Mouse (Mus musculus): ENCODE measurements around the gene Faf1. TPM values are rescaled to one million over a fixed set of nuclear protein-coding genes. Genes with fewer than 3 reads are reported as not detected.

The Faf1 gene
- total and polyA plus RNA-seq, 3 experiments = 34.9 to 52.8 (median 38.2) TPM

GRCm38 (mm10) chr4:109661183-109661582 is 15.2 kb upstream of the Faf1 start:
- peaks cover 18% of the 10 kb centered on the region for H3K79me2 ChIP-seq (replicated peaks; ENCODE audit: control insufficient read depth, extremely low read depth, insufficient read depth, poor library complexity, severe bottlenecking)
- no peaks in the 10 kb centered on the region for H3K27me3 ChIP-seq (replicated peaks)
- dilution Hi-C loops (cut with MboI; ENCODE audit: extremely low pct_ligation_motif_present, extremely low pct_unique_long_range_greater_than_20kb, low sequenced_read_pairs) = no loop called here
- no peak for DNase-seq (ENCODE audit: extremely low read depth)
- in situ Hi-C loops (cut with MboI; ENCODE audit: low pct_ligation_motif_present, low pct_unique_long_range_greater_than_20kb, low sequenced_read_pairs) = loop anchor here (10.0 kb wide), 1 partner anchor 156 kb away; no protein-coding TSS in a partner anchor
- peaks cover 0 to 3% of the 10 kb centered on the region in 2 experiments for H3K36me3 ChIP-seq (replicated peaks in 1 of 2; ENCODE audit: control insufficient read depth in 1 of 2, insufficient read depth in 1 of 2, low read length in 1 of 2)
- H3K4me2 ChIP-seq (ENCODE audit: insufficient read depth, low read depth, poor library complexity, severe bottlenecking) = peak overlapping the region; percentile 44
- TF ChIP-seq EP300 (IDR thresholded peaks at IDR 0.05; ENCODE audit: low read length) (no peak), MAZ (IDR thresholded peaks at IDR 0.05; ENCODE audit: low read depth, low read length) (no peak), ZC3H11A (IDR thresholded peaks at IDR 0.05; ENCODE audit: low read depth, low read length) (no peak), SIN3A (IDR thresholded peaks at IDR 0.05; ENCODE audit: low read length) (no peak), GABPA (IDR thresholded peaks at IDR 0.05; ENCODE audit: insufficient replicate concordance, low read depth, low read length) (no peak), TCF12 (IDR thresholded peaks at IDR 0.05; ENCODE audit: low read depth, low read length) (no peak), KAT2A (IDR thresholded peaks at IDR 0.05; ENCODE audit: insufficient replicate concordance, low read length) (no peak), BHLHE40 (IDR thresholded peaks at IDR 0.05; ENCODE audit: low read depth, low read length) (no peak), CTCF (conservative IDR thresholded peaks at IDR 0.05 in 1 of 2, IDR thresholded peaks at IDR 0.05 in 1 of 2; ENCODE audit: low read depth in 2 of 2, low read length in 2 of 2) (no peak), SMC3 (IDR thresholded peaks at IDR 0.05; ENCODE audit: low read depth, low read length) (no peak), POLR2AphosphoS2 (IDR thresholded peaks at IDR 0.05; ENCODE audit: low read depth, low read length) (no peak), MAFK (IDR thresholded peaks at IDR 0.05; ENCODE audit: insufficient replicate concordance, low read length) (no peak)
- no peak overlapping the region for H3K4me3 ChIP-seq (replicated peaks in 1 of 3; ENCODE audit: low read depth in 2 of 3, low read length in 2 of 3, poor library complexity in 1 of 3)
- peaks cover 0 to 13% of the 10 kb centered on the region in 2 experiments; a peak in 2 of 4 replicates for H3K4me1 ChIP-seq (ENCODE audit: control insufficient read depth in 1 of 2, insufficient read depth in 2 of 2)
- no peaks in the 10 kb centered on the region for H3K9me3 ChIP-seq (replicated peaks; ENCODE audit: low read length)
- H3K27ac ChIP-seq (ENCODE audit: insufficient read depth, low read depth) = no peak overlapping the region
- no peak overlapping the region for H3K9ac ChIP-seq (ENCODE audit: insufficient read depth, low read depth)

GRCm38 (mm10) chr4:109662271-109662670 is 14.1 kb upstream of the Faf1 start:
- in situ Hi-C loops (cut with MboI; ENCODE audit: low pct_ligation_motif_present, low pct_unique_long_range_greater_than_20kb, low sequenced_read_pairs) = loop anchor here (10.0 kb wide), 1 partner anchor 157 kb away; no protein-coding TSS in a partner anchor
- H3K27ac ChIP-seq (ENCODE audit: insufficient read depth, low read depth) = no peak overlapping the region
- H3K9ac ChIP-seq (ENCODE audit: insufficient read depth, low read depth) = no peak overlapping the region
- H3K4me1 ChIP-seq (ENCODE audit: control insufficient read depth in 1 of 2, insufficient read depth in 2 of 2) = peaks cover 0 to 13% of the 10 kb centered on the region in 2 experiments; a peak in 2 of 4 replicates
- DNase-seq (ENCODE audit: extremely low read depth) = no peak
- no peak for TF ChIP-seq EP300 (IDR thresholded peaks at IDR 0.05; ENCODE audit: low read length)
- TF ChIP-seq HCFC1 (IDR thresholded peaks at IDR 0.05; ENCODE audit: low read depth, low read length) = no peak
- TF ChIP-seq CHD2 (IDR thresholded peaks at IDR 0.05; ENCODE audit: low read length) = no peak
- H3K4me2 ChIP-seq (ENCODE audit: insufficient read depth, low read depth, poor library complexity, severe bottlenecking) = peak overlapping the region; percentile 27; the same call in 1 of the 2 replicates
- no peaks in the 10 kb centered on the region for H3K27me3 ChIP-seq (replicated peaks)
- no peak overlapping the region for H3K4me3 ChIP-seq (replicated peaks in 1 of 3; ENCODE audit: low read depth in 2 of 3, low read length in 2 of 3, poor library complexity in 1 of 3)
- dilution Hi-C loops (cut with MboI; ENCODE audit: extremely low pct_ligation_motif_present, extremely low pct_unique_long_range_greater_than_20kb, low sequenced_read_pairs) = no loop called here
- H3K79me2 ChIP-seq (replicated peaks; ENCODE audit: control insufficient read depth, extremely low read depth, insufficient read depth, poor library complexity, severe bottlenecking) = peaks cover 18% of the 10 kb centered on the region
- no peaks in the 10 kb centered on the region for H3K9me3 ChIP-seq (replicated peaks; ENCODE audit: low read length)
- H3K36me3 ChIP-seq (replicated peaks in 1 of 2; ENCODE audit: control insufficient read depth in 1 of 2, insufficient read depth in 1 of 2, low read length in 1 of 2) = peaks cover 0 to 3% of the 10 kb centered on the region in 2 experiments
